Mouse (Mus musculus) kidney, adult 10 weeks (tissue): Measurements from ENCODE around the gene Fasn. TPM values are rescaled to one million over a fixed set of nuclear protein-coding genes. Genes with fewer than 3 reads are reported as not detected.

Experiments used
- polyA plus RNA-seq: library from polyadenylated mRNA; stranded (reverse); fragments of 350-450 nt; fragmentation: Illumina TruSeq; extraction: RNeasy Lipid Tissue Mini Kit (QIAGEN cat#74804); gene quantifications from one replicate; pipeline ENCODE4 v1.2.3, GENCODE M21; 2014; ENCODE audit warnings: low read depth, low replicate concordance

The Fasn gene
- polyA plus RNA-seq: 0.44 TPM

GRCm38 (mm10) chr11:120823956-120824786, at the start of gene Fasn:
Fasn (minus strand) TSS chr11:120824547.

DNA sequence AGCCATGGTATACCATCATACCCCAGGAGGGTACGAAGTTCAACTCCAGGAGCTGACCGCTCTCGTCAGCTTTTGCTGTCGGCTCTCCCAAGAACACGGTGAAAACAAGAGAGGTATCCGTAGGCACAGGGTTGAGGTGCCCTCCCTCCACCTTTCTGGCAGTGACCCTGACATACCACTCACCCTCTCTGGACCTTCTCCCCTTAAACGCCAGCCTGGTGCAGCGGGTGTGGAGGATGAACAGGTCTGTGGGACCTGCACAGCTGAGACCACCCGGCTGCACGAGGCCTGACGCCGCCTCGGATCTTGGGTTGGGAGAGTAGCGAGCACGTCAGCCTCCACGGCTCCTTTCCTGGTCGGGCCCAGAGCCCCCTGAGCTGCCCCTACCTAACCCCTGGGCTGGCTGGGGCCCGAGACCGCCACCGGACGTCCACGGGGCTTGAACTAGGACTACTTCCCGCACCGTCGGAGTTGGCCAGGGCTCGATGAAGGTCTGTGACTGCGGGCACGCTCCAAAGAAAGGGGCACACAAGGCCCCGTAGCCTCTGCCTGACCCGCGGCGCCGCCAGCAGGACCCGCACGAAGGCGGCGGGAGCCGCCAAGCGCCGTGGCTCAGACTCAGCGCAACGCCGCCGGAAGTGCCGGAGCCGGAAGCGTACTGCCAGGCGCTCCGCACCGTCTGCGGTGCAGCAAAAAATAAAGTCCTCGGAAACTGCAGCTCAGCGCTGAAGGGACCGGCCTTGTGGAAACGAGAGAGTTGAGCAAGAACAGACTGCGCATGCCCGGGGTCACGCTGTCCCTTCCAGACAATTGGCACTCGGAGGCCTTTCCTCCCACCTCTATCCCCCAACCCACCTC, 28.4 kb downstream of the Fasn start, which contains the start of gene Dus1l:
Gene Dus1l (minus strand): TSS at position 648 of the 858 bp plus-strand sequence.

GRCm38 (mm10) chr11:120784064-120784791, 40.1 kb downstream of the Fasn start, which contains the start of the genes Rfng and Gps1:
Rfng (minus strand) TSS chr11:120784207.
Gps1 (plus strand) TSS chr11:120784272.

GRCm38 (mm10) chr11:120762672-120763041, 61.7 kb downstream of the Fasn start, which contains the start of gene Hmga1b:
Hmga1b (plus strand) TSS chr11:120762794.

Other genes starting within 250 kb of the Fasn start
- 20.6 TPM for gene Arhgdia, start 242.9 kb downstream of the Fasn start, polyA plus RNA-seq
- 11.9 TPM for gene Alyref, start 226.2 kb downstream of the Fasn start, polyA plus RNA-seq
- 7.1 TPM for gene Anapc11, start 226.1 kb downstream of the Fasn start, polyA plus RNA-seq
- not detected for gene Npb, start 216.1 kb downstream of the Fasn start, polyA plus RNA-seq
- gene Pcyt2, start 206.6 kb downstream of the Fasn start, polyA plus RNA-seq: 15.0 TPM
- gene Sirt7, start 199.3 kb downstream of the Fasn start, polyA plus RNA-seq: 3.0 TPM
- 11.3 TPM for gene Mafg, start 190.9 kb downstream of the Fasn start, polyA plus RNA-seq
- gene Pycr1, start 180.8 kb downstream of the Fasn start, polyA plus RNA-seq: 0.32 TPM
- gene Myadml2, start 176.4 kb downstream of the Fasn start, polyA plus RNA-seq: not detected
- not detected for gene Notum, start 163.4 kb downstream of the Fasn start, polyA plus RNA-seq
- 1.6 TPM for gene Aspscr1, start 151.6 kb downstream of the Fasn start, polyA plus RNA-seq
- gene Cenpx, start 110.8 kb downstream of the Fasn start, polyA plus RNA-seq: 0.97 TPM
- 0.24 TPM for gene Lrrc45, start 110.6 kb downstream of the Fasn start, polyA plus RNA-seq
- not detected for gene Rac3, start 103.1 kb downstream of the Fasn start, polyA plus RNA-seq
- 1.3 TPM for gene Dcxr, start 97.3 kb downstream of the Fasn start, polyA plus RNA-seq
- not detected for gene Cbr2, start 92.4 kb downstream of the Fasn start, polyA plus RNA-seq
- gene Hmga1b, start 61.8 kb downstream of the Fasn start, polyA plus RNA-seq: not detected
- not detected for gene Rfng, start 40.3 kb downstream of the Fasn start, polyA plus RNA-seq
- gene Gps1, start 40.3 kb downstream of the Fasn start, polyA plus RNA-seq: 17.3 TPM
- gene Dus1l, start 28.1 kb downstream of the Fasn start, polyA plus RNA-seq: 7.1 TPM
- 0.28 TPM for gene Ccdc57, start 108.3 kb upstream of the Fasn start, polyA plus RNA-seq
- not detected for gene Slc16a3, start 123.9 kb upstream of the Fasn start, polyA plus RNA-seq
- 41.8 TPM for gene Csnk1d, start 166.8 kb upstream of the Fasn start, polyA plus RNA-seq
- not detected for gene Cd7, start 214.9 kb upstream of the Fasn start, polyA plus RNA-seq
- 33.1 TPM for gene Sectm1b, start 239.0 kb upstream of the Fasn start, polyA plus RNA-seq